Mouse (Mus musculus): ENCODE measurements around the gene Slc13a2.

The Slc13a2 gene

DNA sequence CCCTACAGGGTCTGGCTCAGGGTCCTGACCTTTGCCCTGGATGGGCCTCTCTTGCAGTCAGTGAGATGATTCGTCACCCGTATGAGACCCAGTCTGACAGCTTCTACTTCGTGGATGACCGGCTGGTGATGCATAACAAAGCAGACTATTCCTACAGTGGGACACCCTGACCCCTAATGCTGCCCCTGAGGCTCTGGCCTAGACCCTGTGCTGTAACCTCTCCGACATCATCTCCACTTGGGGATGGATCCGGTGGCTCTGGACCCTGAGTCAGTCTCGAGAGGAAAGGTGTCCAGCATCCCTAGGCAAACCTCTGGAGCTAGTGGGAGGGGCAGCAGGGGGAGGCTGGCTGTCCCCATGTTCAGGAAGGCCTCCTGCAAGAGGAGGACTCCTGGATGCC lies 73.5 kb downstream of the Slc13a2 start:
- DNase-seq, result no peak

DNA sequence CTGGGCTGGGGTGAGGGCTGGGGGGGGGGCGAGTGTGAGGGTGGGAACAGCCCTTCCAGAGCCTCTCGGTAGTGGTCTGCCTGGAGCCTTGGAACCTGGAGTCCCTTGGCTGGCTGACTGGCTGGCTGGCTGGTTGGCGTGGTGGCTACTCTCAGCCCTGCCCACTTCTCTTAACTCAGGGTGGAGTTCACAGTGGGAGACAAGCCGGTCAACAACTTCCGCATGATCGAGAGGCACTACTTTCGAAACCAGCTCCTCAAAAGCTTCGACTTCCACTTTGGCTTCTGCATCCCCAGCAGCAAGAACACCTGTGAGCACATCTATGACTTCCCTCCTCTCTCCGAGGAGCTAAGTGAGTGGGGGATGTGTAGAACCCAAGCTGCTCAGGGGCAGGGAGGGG lies 74.1 kb downstream of the Slc13a2 start:
- no peak for DNase-seq
